Mouse (Mus musculus) brain, embryonic 14.5 days (tissue): ENCODE measurements around the gene Cnot11. TPM values are rescaled to one million over a fixed set of nuclear protein-coding genes. Genes with fewer than 3 reads are reported as not detected.

Experiments
- DNase-seq: peaks from one replicate; pipeline ENCODE4 v3.0.0-alpha.2; 2011; ENCODE audit warnings: low read depth
- CTCF ChIP-seq: fragments of 200-500 bp; IDR thresholded peaks from 2 replicates; pipeline ENCODE4 v1.5.1; 2012; ENCODE audit warnings: inconsistent platforms, mild to moderate bottlenecking, moderate library complexity, borderline replicate concordance; ENCODE audit not compliant: insufficient read depth, insufficient read length; ENCODE audit errors: extremely low read depth
- POLR2A ChIP-seq: fragments of 200-500 bp; IDR thresholded peaks from 2 replicates; pipeline ENCODE4 v1.6.1; 2012; ENCODE audit warnings: mild to moderate bottlenecking, inconsistent platforms, borderline replicate concordance; ENCODE audit not compliant: poor library complexity, insufficient read depth, insufficient read length, severe bottlenecking; ENCODE audit errors: extremely low read depth
- polyA plus RNA-seq: library from polyadenylated mRNA; depleted of rRNA; stranded (reverse); fragments of >200 nt; gene quantifications from 2 replicates; pipeline ENCODE4 v1.2.3, GENCODE M21; 2012

The Cnot11 gene
- polyA plus RNA-seq, 1 experiment = 23.5 TPM

DNA sequence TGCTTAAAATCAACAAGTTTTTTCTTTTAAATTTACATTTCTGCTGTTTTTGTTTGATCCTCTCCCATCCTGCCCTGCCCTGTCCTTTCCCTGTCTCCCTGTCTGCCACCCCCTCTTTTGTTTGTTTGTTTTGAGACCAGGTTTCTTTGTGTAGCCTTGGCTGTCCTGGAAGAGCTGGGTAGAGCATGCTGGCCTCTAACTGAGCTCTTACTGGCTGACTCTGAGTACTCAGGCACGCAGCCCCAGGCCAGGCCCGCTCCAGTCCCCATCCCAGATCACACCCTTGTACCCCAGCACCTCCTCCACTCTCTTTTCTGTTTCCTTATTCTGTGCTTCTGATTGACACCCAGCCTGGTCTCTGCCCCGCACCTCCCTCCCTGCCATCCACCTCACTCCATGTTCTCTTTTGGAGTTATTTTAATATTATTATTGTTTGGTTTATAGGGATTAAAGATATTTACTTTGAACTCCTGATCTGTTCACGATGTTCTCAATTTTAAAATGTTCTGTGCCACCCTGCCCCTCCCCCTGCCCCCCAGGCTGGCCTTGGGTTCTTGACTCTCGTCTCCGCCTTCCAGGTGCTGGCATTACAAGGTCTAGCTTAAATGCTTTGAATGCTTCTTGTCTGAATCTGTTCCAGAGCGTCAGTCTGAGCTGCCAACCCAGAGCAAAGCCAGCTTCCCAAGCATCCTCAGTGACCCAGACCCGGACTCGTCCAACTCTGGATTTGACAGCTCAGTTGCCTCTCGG is 3.0 kb downstream of the Cnot11 start:
- TF ChIP-seq POLR2A (no peak), CTCF (no peak)
- no peak for DNase-seq

- DNase-seq = no peak
- TF ChIP-seq POLR2A = no peak
- no peak for TF ChIP-seq CTCF
These were observed 5.8 kb downstream of the Cnot11 start for GRCm38 (mm10) chr1:39540592-39540991.

DNA sequence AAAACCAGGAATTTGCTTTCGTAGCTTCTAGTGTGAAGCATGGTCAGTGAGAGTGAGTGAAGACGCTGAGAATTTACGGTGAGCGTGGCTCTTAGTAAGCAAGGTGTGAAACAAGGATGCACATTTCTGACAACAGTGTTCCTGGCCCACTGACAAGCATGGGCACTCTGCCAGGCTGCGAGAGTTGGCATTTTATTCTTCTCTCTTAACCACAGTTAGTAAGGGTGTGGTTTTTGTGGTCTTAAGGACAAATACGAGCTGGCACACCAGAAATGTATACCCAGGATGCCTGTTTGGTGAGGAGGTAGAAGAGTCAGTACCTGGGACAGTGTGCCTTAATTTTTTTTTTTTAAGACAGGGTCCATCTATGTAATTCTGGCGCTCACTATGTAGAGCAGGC is 10.8 kb downstream of the Cnot11 start:
- no peak for DNase-seq

DNA sequence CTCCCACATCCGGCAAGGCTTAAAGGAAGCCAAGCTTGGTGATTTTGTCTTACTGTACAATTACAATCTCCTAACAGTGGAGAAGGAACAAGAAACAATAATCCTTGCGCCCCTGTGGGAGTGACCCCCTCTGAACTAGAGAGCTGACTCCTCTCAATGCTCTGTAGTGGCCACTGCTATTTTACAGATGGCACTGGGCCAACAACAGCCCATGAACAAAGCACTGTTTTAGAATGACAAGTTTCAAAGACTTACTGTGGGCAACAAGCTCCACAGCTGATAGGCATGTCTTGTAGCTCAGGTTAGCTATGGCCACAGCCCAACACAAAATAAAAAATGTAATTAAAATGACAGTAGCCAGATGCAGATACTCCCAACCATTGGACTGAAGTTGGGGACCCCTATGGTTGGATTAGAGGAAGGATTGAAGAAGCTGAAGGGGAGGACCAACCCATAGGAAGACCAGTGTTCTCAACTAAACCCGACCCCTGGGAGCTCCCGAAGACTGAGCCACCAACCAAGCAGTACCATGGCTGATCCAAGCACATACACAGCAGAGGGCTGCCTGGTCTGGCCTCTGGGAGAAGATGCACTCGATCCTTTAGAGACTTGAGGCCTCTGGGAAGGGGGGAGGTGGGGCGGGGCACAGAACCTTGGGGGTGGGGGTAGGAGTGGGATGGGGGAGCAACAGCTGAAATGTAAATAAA is 11.5 kb downstream of the Cnot11 start:
- no peak for DNase-seq
- no peak for TF ChIP-seq CTCF
- no peak for TF ChIP-seq POLR2A

More for the DNA sequence above, 10.8 kb downstream of the Cnot11 start:
- no peak for TF ChIP-seq CTCF
- TF ChIP-seq POLR2A = no peak

GRCm38 (mm10) chr1:39547238-39547637 is 12.4 kb downstream of the Cnot11 start:
- DNase-seq = peak; percentile 28
- TF ChIP-seq CTCF (no peak), POLR2A (no peak)

DNA sequence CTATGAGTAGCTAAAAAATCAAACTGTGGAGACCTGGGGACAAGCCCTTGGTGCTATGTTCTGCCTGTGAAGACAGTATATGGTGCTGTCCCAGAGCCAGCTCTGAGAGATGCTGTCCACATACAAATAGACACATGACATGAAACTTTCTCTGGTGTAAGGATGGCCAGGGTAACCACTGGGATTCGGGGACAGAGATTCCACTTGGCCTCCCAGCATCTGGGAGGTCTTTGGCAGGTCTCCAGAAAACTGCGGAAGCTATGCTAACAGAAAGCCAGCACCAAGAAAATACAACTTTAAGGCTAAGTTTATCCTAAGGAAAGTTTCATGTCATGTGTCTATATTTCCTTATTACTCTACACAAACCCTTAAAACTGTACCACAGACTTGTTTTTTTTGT is 15.0 kb downstream of the Cnot11 start:
- TF ChIP-seq POLR2A (no peak), CTCF (no peak)
- DNase-seq = no peak

- DNase-seq = no peak
- no peak for TF ChIP-seq POLR2A
- TF ChIP-seq CTCF = no peak
These were observed 21.0 kb downstream of the Cnot11 start for GRCm38 (mm10) chr1:39555556-39556415.

GRCm38 (mm10) chr1:39559009-39559408 is 24.2 kb downstream of the Cnot11 start:
- TF ChIP-seq POLR2A = no peak
- no peak for TF ChIP-seq CTCF
- no peak for DNase-seq

DNA sequence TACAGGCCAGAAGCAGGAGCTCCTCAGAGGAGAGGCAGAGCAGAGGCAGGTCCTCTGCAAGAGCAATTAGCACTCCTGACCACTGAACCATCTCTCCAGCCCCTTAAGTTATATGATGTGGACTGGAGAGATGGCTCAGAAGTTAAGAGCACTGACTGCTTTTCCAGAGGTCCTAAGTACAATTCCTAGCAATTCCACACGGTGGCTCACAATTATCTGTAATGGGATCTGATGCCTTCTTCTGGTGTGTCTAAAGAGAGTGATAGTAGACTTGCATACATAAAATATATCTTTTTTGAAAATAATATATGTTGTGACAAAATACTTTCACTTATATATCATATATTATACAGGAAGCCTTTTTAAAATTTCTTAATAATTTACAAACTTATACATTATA is 27.1 kb downstream of the Cnot11 start:
- DNase-seq = peak; percentile 22
- TF ChIP-seq POLR2A = no peak
- TF ChIP-seq CTCF = no peak

- DNase-seq = no peak
- TF ChIP-seq CTCF (no peak), POLR2A (no peak)
These were observed 28.4 kb downstream of the Cnot11 start for GRCm38 (mm10) chr1:39563161-39563560.

GRCm38 (mm10) chr1:39564603-39565002 is 29.8 kb downstream of the Cnot11 start:
- no peak for TF ChIP-seq POLR2A
- TF ChIP-seq CTCF = no peak
- no peak for DNase-seq

GRCm38 (mm10) chr1:39568079-39568478 is 33.3 kb downstream of the Cnot11 start:
- TF ChIP-seq POLR2A (no peak), CTCF (no peak)
- DNase-seq = peak; percentile 60

DNA sequence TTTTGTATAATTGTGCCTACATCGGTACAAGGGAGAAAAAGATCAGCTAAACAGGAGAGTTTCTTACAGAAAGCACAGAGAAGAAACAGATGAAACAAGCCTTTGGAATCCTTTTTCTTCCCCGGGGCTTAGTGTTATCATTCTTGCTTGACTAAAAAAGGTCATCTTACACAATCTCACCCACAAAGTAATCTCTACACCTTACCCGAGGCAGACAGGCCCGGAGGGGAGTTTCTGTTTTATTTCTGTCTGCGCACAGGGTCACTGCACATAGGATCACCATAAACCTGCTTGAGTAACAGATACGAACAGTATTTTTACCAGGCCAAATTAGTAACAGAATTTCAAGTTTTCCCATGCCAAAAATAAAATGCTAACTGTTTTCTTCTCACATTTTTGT is 36.9 kb downstream of the Cnot11 start:
- TF ChIP-seq CTCF = no peak
- no peak for TF ChIP-seq POLR2A
- no peak for DNase-seq
